Mouse (Mus musculus) layer of hippocampus, adult 18-20 months (tissue): ENCODE data around the gene Prkcq. TPM values are rescaled to one million over a fixed set of nuclear protein-coding genes. Genes with fewer than 3 reads are reported as not detected.

Experiments
- DNase-seq, 2 experiments: peaks; one replicate each; pipeline ENCODE4 v3.0.0; 2022; ENCODE audit warnings: low spot score in 2 of 2
- total RNA-seq, 2 experiments: library from RNA; stranded (reverse); gene quantifications; 2 replicates each; pipeline ENCODE4 v1.2.3; 2021

Gene Prkcq
- total RNA-seq, 2 experiments from 2014 or later, result 7.3 TPM

DNA sequence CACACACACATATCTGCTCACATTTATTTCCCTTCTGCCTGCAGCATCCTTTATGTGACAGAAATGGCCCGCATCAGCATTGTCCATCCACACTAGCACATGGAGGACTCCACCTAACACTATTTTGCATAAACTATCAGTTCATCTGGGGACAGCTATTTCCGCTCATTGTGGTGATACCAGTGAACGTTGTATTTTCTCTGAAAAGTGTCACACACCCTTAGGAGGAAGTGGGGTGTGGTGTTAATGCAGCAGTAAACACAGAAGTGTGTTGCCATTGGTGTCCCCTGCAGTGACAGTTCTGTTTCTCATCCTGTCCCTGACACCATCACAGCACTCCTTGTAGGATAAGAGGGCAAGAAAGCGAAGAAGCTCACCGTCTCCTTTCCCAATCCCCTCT lies 46.2 kb downstream of the Prkcq start:
- DNase-seq, result no peak

GRCm38 (mm10) chr2:11219262-11219661 lies 47.4 kb downstream of the Prkcq start:
- no peak for DNase-seq

- DNase-seq, result no peak
Observed at GRCm38 (mm10) chr2:11224808-11225484, 53.0 kb downstream of the Prkcq start.

- no peak for DNase-seq
Observed at GRCm38 (mm10) chr2:11225485-11225876, 53.6 kb downstream of the Prkcq start.

- DNase-seq, result no peak
Observed at GRCm38 (mm10) chr2:11226555-11226954, 54.6 kb downstream of the Prkcq start.

GRCm38 (mm10) chr2:11229126-11229525 lies 57.2 kb downstream of the Prkcq start:
- DNase-seq, result no peak

GRCm38 (mm10) chr2:11231118-11231517 lies 59.2 kb downstream of the Prkcq start:
- no peak for DNase-seq

DNA sequence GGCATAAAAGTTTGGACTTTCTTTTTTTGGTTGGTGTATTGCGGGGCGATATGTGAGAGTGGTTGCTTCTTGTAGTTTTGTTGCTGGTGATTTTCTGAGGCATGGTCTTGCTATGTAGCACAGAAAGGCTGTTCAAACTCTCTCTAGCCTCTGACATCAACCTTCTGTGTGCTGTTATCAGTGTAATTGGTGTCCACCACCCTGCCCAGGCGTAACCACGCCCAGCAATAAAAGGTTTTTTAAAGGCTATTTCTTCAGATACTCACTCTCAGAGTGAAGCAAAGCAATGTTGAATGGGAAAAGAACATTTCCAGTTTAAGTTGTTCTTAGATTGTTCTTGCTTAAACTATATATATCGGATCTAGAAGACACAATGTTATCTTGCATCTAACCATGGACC lies 60.1 kb downstream of the Prkcq start:
- DNase-seq, result no peak

DNA sequence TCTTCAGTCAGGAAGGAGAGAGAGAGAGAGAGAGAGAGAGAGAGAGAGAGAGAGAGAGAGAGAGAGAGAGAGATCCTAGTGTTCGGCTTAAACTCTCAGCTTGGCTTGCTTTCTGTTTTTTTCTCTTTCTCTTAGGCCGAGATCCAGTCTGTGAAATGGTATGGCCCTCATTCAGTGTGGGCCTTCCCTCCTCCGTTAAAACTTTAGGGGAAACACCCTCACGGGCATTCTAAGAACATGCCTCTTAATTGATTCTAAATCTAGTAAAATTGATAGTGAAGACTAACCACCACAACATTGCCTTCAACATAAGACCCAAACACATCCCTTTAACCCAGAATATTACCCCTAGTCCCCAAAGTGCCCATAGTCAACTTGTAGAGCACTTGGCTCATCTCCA lies 66.3 kb downstream of the Prkcq start:
- DNase-seq, result no peak

- no peak for DNase-seq
Observed at GRCm38 (mm10) chr2:11239523-11239922, 67.6 kb downstream of the Prkcq start.

GRCm38 (mm10) chr2:11245926-11246325 lies 74.0 kb downstream of the Prkcq start:
- no peak for DNase-seq

- peak in 1 of 2 experiments; percentile 30 for DNase-seq
Observed at GRCm38 (mm10) chr2:11253945-11254344, 82.0 kb downstream of the Prkcq start.

- no peak for DNase-seq
Observed at GRCm38 (mm10) chr2:11254446-11254845, 82.5 kb downstream of the Prkcq start.

- DNase-seq, result no peak
Observed at GRCm38 (mm10) chr2:11257260-11257850, 85.4 kb downstream of the Prkcq start.

DNA sequence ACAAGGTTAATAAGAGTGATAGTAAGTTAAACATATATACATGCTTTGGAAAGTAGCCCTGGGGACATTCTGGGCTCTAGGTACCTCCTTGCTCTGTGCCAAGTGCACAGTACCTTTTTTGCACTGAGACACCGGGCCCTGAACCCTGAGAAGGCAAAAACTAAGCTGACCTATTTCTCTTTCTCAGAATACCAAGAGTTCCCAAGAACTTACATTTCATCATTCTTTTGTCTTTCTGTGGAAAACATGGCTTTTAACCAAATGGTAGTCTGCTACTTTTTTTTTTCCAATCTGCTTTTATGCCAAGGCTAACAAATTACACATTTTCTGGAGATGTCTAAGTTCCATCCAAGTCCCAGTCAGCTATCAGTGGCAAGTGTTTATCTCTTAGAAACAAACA lies 86.3 kb downstream of the Prkcq start:
- DNase-seq, result no peak

- DNase-seq, result no peak
Observed at GRCm38 (mm10) chr2:11259361-11259760, 87.5 kb downstream of the Prkcq start.

GRCm38 (mm10) chr2:11264836-11265235 lies 92.9 kb downstream of the Prkcq start:
- no peak for DNase-seq

GRCm38 (mm10) chr2:11265455-11265854 lies 93.5 kb downstream of the Prkcq start:
- DNase-seq, result no peak

GRCm38 (mm10) chr2:11266294-11266693 lies 94.4 kb downstream of the Prkcq start:
- DNase-seq, result no peak

DNA sequence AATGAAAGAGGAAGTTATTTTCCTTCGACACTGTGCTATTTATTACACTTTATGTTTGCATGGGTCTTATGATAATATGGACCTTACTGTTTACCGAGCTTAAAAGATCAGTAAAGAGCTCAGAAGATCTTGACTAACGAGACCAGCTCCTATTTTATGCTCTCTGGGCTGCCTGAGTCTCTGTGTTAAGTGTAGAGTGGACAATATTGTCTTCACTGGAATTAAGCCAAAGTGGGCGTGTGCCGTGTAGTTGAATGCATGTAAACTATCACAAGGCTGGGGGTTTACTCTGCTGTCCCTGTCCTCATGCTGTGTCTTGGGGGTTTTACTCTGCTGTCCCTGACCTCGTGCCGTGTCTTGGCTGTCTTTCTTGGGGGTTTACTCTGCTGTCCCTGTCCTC lies 107.1 kb downstream of the Prkcq start:
- no peak for DNase-seq

DNA sequence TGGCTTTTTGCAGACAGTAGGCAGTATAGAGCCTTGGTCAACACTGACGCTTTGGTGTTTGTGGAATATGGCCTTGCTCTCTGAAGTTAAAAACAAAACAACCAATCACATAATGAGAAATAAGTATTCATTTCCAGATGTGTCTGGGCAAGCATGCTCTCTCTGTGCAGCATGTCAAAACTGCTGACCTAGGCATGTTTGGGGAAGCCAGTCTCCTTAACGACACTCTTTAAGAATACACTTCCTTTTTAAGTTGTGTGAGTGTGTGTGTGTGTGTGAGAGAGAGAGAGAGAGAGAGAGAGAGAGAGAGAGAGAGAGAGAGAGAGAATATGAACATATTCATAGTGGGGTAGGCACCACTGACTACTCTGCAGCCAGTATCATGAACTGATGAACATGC lies 108.3 kb downstream of the Prkcq start:
- DNase-seq, result no peak

DNA sequence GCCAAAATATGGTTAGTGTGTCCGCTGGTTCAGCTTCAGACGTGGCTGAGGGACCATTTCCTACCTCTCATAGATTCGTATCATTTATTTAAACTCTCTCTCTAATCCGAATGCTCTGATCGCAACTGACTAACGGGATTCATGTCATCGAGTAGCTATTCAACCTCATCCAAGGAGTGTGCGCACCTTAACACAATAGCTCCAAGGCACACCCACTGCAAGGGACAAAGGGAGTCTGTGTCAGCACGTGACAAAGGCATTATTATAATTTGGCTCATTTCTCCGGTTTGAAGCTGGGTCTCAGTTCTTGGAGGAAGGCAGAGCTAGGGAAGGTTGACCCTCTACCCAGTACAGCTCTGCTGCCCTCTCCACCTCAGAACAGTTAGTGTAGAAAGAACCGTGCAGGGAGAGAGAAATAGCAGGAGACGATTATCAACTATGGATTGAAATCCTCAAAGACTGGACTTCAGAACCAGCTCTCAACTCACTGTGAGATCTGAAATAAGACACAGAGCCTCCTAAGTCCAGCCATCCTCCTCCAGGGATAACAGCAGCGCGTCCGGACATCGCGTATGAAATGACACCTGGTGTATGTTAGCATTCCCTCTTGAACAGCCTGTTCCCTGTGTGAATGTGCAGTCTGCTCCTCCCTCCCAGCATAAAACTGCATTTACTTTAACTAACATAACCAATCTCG lies 116.1 kb downstream of the Prkcq start:
- no peak for DNase-seq

GRCm38 (mm10) chr2:11288531-11288846 lies 116.6 kb downstream of the Prkcq start:
- DNase-seq, result peak; percentile 77 to 95
